In the genomic region with DNA sequence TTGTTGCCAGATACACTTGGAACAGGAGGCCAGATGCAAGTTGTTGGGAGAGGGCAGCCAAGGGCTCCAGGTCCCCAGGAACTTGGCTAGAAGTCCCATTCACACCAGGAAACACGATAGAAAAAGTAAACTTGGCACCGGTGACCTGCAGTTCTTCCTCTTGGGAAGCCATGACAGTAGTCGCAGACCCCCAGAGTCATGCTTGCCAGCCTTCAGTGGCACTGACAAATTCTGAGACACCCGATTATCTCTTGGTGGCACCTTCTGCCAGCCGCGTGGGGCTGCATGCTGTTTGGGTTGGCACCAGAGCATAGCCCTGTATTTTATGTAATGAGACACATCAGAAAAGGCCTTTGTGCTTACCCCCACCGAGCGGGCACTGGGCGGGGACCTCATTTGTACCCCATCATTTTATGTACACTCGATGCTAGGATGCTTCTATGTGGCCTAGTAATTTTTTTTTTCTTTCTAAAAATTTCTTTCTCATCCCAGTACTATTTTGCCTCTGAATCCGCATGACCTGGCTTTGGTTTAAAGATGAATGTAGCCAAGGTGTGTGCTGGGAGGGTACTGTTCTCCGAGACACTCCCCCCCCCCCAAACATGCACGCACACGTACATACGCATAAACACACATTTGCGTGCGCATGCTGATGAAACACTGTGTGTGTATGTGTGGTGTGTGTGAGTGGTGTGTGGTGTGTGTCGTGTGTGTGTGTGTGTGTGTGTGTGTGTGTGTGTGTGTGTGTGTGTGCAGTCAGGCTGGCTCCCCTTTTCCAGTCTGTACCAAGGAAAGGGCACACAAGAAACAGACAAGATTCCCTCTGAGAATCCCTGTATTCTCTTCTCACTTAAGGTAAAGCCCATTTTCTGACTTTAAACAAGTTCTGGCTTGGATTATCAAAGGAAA, we compare ENCODE assay signal across 8 mouse cellular contexts.
A peak's percentile ranks its signal among the peaks of the same experiment; 100 is the strongest.
DNase-seq lines count a peak whose midpoint lies in the region; ATAC-seq and TF ChIP-seq lines count a peak whose summit lies in the region.

No protein-coding gene starts in this region.

- peak overlapping the region; percentile 30 for H3K4me2 ChIP-seq in forebrain, embryonic 15.5 days (replicated peaks)
- H3K4me2 ChIP-seq in liver, postnatal 0 days (ENCODE audit: low read depth, low read length) = no peak overlapping the region

- no peaks in the 10 kb centered on the region for H3K36me3 ChIP-seq in heart, embryonic 10.5 days
- H3K36me3 ChIP-seq in forebrain, embryonic 15.5 days = no peaks in the 10 kb centered on the region
- H3K36me3 ChIP-seq in liver, postnatal 0 days (replicated peaks; ENCODE audit: insufficient read depth, low read length) = no peaks in the 10 kb centered on the region; the same call in 1 of the 2 replicates

- H3K9me3 ChIP-seq in heart, embryonic 10.5 days = no peaks in the 10 kb centered on the region
- H3K9me3 ChIP-seq in forebrain, embryonic 15.5 days = no peaks in the 10 kb centered on the region
- H3K9me3 ChIP-seq in liver, postnatal 0 days (ENCODE audit: low read length) = no peaks in the 10 kb centered on the region

- TF ChIP-seq CTCF in bone marrow, adult 2 months (IDR thresholded peaks at IDR 0.05; ENCODE audit: control insufficient read depth, insufficient read depth, low read length) = no peak
- TF ChIP-seq CTCF in liver, postnatal 0 days (IDR thresholded peaks at IDR 0.05; ENCODE audit: low read depth) = no peak

- 62% methylated on average over 18 of the region's 18 CpGs for WGBS in heart, embryonic 10.5 days
- WGBS in bone marrow, adult 2 months = 69% methylated on average over 18 of the region's 18 CpGs
- 9% methylated on average over 18 of the region's 18 CpGs for WGBS in forebrain, embryonic 15.5 days
- WGBS in liver, postnatal 0 days (ENCODE audit: insufficient replicate concordance) = 65% methylated on average over 18 of the region's 18 CpGs

- TF ChIP-seq POLR2A in bone marrow, adult 2 months (IDR thresholded peaks at IDR 0.05; ENCODE audit: borderline replicate concordance, control insufficient read depth, low read depth, low read length) = no peak

- peak; percentile 73 for ATAC-seq in forebrain, embryonic 15.5 days (replicated peaks)
- no peak for ATAC-seq in liver, postnatal 0 days

- TF ChIP-seq EP300 in liver, postnatal 0 days (IDR thresholded peaks at IDR 0.05; ENCODE audit: low read depth) = no peak

- peak overlapping the region; percentile 42; the same call in 1 of the 2 replicates for H3K4me3 ChIP-seq in heart, embryonic 10.5 days
- peak overlapping the region; percentile 22 for H3K4me3 ChIP-seq in bone marrow, adult 2 months (replicated peaks; ENCODE audit: control insufficient read depth, low read depth, low read length)
- H3K4me3 ChIP-seq in forebrain, embryonic 15.5 days = no peak overlapping the region
- no peak overlapping the region for H3K4me3 ChIP-seq in liver, postnatal 0 days (ENCODE audit: low read depth, low read length)

- DNase-seq in heart, embryonic 10.5 days (ENCODE audit: low spot score) = no peak
- DNase-seq in heart, postnatal 4 days = no peak
- no peak for DNase-seq in liver, postnatal 0 days
- DNase-seq in natural killer cell, adult 2 months (ENCODE audit: low spot score in 2 of 2) = no peak
- no peak for DNase-seq in urinary bladder, postnatal 14 days (ENCODE audit: low spot score)
- no peak for DNase-seq in spleen, adult 12 weeks (ENCODE audit: low spot score)

- peaks cover 36% of the 10 kb centered on the region for H3K4me1 ChIP-seq in heart, embryonic 10.5 days
- H3K4me1 ChIP-seq in bone marrow, adult 2 months (ENCODE audit: control insufficient read depth, insufficient read depth, low read length) = peaks cover 2% of the 10 kb centered on the region; the same call in 1 of the 2 replicates
- H3K4me1 ChIP-seq in forebrain, embryonic 15.5 days = peaks cover 49% of the 10 kb centered on the region
- H3K4me1 ChIP-seq in liver, postnatal 0 days (ENCODE audit: insufficient read depth) = peaks cover 40% of the 10 kb centered on the region

- no peak overlapping the region for H3K9ac ChIP-seq in forebrain, embryonic 15.5 days (replicated peaks)
- H3K9ac ChIP-seq in liver, postnatal 0 days (replicated peaks) = no peak overlapping the region

- peaks cover 10% of the 10 kb centered on the region; the same call in 1 of the 2 replicates for H3K27me3 ChIP-seq in heart, embryonic 10.5 days (ENCODE audit: insufficient read depth, poor library complexity, severe bottlenecking)
- H3K27me3 ChIP-seq in forebrain, embryonic 15.5 days = no peaks in the 10 kb centered on the region
- H3K27me3 ChIP-seq in liver, postnatal 0 days (ENCODE audit: insufficient read depth, low read length) = no peaks in the 10 kb centered on the region

- no peak overlapping the region for H3K27ac ChIP-seq in heart, embryonic 10.5 days
- H3K27ac ChIP-seq in bone marrow, adult 2 months (ENCODE audit: control insufficient read depth, insufficient read depth, low read depth, low read length, poor library complexity) = no peak overlapping the region
- H3K27ac ChIP-seq in forebrain, embryonic 15.5 days (replicated peaks) = peak overlapping the region; percentile 82
- peak overlapping the region; percentile 20 for H3K27ac ChIP-seq in liver, postnatal 0 days (ENCODE audit: low read depth)

Comparison
In these comparisons a context has a peak if more than half of its experiments do, and no peak if none do; other contexts are left out.
1. H3K27ac ChIP-seq: peak in forebrain, embryonic 15.5 days (single experiment) and liver, postnatal 0 days (single experiment); none in heart, embryonic 10.5 days (single experiment) and bone marrow, adult 2 months (single experiment).
2. H3K4me3 ChIP-seq: peak in heart, embryonic 10.5 days (single experiment) and bone marrow, adult 2 months (single experiment); none in forebrain, embryonic 15.5 days (single experiment) and liver, postnatal 0 days (single experiment).